Mouse (Mus musculus): Measurements from ENCODE around the gene Pcgf2. TPM values are rescaled to one million over a fixed set of nuclear protein-coding genes. Genes with fewer than 3 reads are reported as not detected.
"Not testable (repeated sequence)": the region's sequence is repeated elsewhere in the genome, so short reads cannot be mapped to it uniquely, and the experiment has no call there.

Gene Pcgf2
- polyA plus RNA-seq, 2 experiments = 18.1 to 130 TPM

GRCm38 (mm10) chr11:97657184-97657945, 42.9 kb downstream of the Pcgf2 start:
- Histone ChIP-seq H3K36me3 (ENCODE audit: control insufficient read depth, insufficient read depth, low read length) (no peaks in the 10 kb centered on the region), H3K4me2 (replicated peaks; ENCODE audit: low read depth, low read length, severe bottlenecking) (no peak overlapping the region), H3K9ac (ENCODE audit: low read depth, low read length, severe bottlenecking) (no peak overlapping the region), H3K4me3 (replicated peaks; ENCODE audit: low read length) (no peak overlapping the region), H3K4me1 (ENCODE audit: control insufficient read depth, insufficient read depth, low read length) (peaks cover 19% of the 10 kb centered on the region), H3K27ac (replicated peaks; ENCODE audit: low read depth, low read length) (no peak overlapping the region), H3K27me3 (ENCODE audit: control insufficient read depth, insufficient read depth, low read length) (peaks cover 17% of the 10 kb centered on the region), H3K9me3 (ENCODE audit: control insufficient read depth, low read length) (no peaks in the 10 kb centered on the region)
- ATAC-seq (ENCODE audit: low FRiP score, low read depth) = no peak
- TF ChIP-seq POLR2A (IDR thresholded peaks at IDR 0.05; ENCODE audit: borderline replicate concordance, extremely low read depth, insufficient read depth, insufficient read length) = no peak
- no peak for DNase-seq (ENCODE audit: low spot score)
- 25% methylated on average over 5 of the region's 6 CpGs for WGBS

GRCm38 (mm10) chr11:97656269-97656971, 43.9 kb downstream of the Pcgf2 start:
- Histone ChIP-seq H3K27ac (replicated peaks; ENCODE audit: low read depth, low read length) (no peak overlapping the region), H3K27me3 (ENCODE audit: control insufficient read depth, insufficient read depth, low read length) (peaks cover 8% of the 10 kb centered on the region), H3K4me3 (replicated peaks; ENCODE audit: low read length) (no peak overlapping the region), H3K4me1 (ENCODE audit: control insufficient read depth, insufficient read depth, low read length) (peaks cover 11% of the 10 kb centered on the region), H3K36me3 (ENCODE audit: control insufficient read depth, insufficient read depth, low read length) (no peaks in the 10 kb centered on the region), H3K9ac (ENCODE audit: low read depth, low read length, severe bottlenecking) (no peak overlapping the region), H3K9me3 (ENCODE audit: control insufficient read depth, low read length) (no peaks in the 10 kb centered on the region), H3K4me2 (replicated peaks; ENCODE audit: low read depth, low read length, severe bottlenecking) (no peak overlapping the region)
- TF ChIP-seq POLR2A (IDR thresholded peaks at IDR 0.05; ENCODE audit: borderline replicate concordance, extremely low read depth, insufficient read depth, insufficient read length) = no peak
- DNase-seq (ENCODE audit: low spot score) = no peak
- WGBS = 69% methylated on average over 14 of the region's 14 CpGs
- no peak for ATAC-seq (ENCODE audit: low FRiP score, low read depth)

GRCm38 (mm10) chr11:97654210-97654609, 46.1 kb downstream of the Pcgf2 start:
- Histone ChIP-seq H3K36me3 (ENCODE audit: control insufficient read depth, insufficient read depth, low read length) (no peaks in the 10 kb centered on the region), H3K4me2 (replicated peaks; ENCODE audit: low read depth, low read length, severe bottlenecking) (no peak overlapping the region), H3K9me3 (ENCODE audit: control insufficient read depth, low read length) (no peaks in the 10 kb centered on the region), H3K27me3 (ENCODE audit: control insufficient read depth, insufficient read depth, low read length) (no peaks in the 10 kb centered on the region), H3K4me3 (replicated peaks; ENCODE audit: low read length) (no peak overlapping the region), H3K27ac (replicated peaks; ENCODE audit: low read depth, low read length) (no peak overlapping the region), H3K9ac (ENCODE audit: low read depth, low read length, severe bottlenecking) (no peak overlapping the region), H3K4me1 (ENCODE audit: control insufficient read depth, insufficient read depth, low read length) (peaks cover 2% of the 10 kb centered on the region; the same call in 1 of the 2 replicates)
- no peak for DNase-seq (ENCODE audit: low spot score)
- ATAC-seq (ENCODE audit: low FRiP score, low read depth) = no peak
- no peak for TF ChIP-seq POLR2A (IDR thresholded peaks at IDR 0.05; ENCODE audit: borderline replicate concordance, extremely low read depth, insufficient read depth, insufficient read length)
- 90% methylated on average over 2 of the region's 2 CpGs for WGBS

GRCm38 (mm10) chr11:97653376-97653775, 46.9 kb downstream of the Pcgf2 start:
- WGBS = 75% methylated on average over 11 of the region's 11 CpGs
- H3K27ac ChIP-seq (replicated peaks; ENCODE audit: low read depth, low read length); H3K4me1 ChIP-seq (ENCODE audit: control insufficient read depth, insufficient read depth, low read length): not testable (repeated sequence)

GRCm38 (mm10) chr11:97650341-97650740, 50.0 kb downstream of the Pcgf2 start:
- Histone ChIP-seq H3K9me3 (ENCODE audit: control insufficient read depth, low read length) (no peaks in the 10 kb centered on the region), H3K4me1 (ENCODE audit: control insufficient read depth, insufficient read depth, low read length) (no peaks in the 10 kb centered on the region), H3K4me3 (replicated peaks; ENCODE audit: low read length) (no peak overlapping the region), H3K9ac (ENCODE audit: low read depth, low read length, severe bottlenecking) (no peak overlapping the region), H3K27me3 (ENCODE audit: control insufficient read depth, insufficient read depth, low read length) (no peaks in the 10 kb centered on the region), H3K27ac (replicated peaks; ENCODE audit: low read depth, low read length) (no peak overlapping the region), H3K36me3 (ENCODE audit: control insufficient read depth, insufficient read depth, low read length) (no peaks in the 10 kb centered on the region), H3K4me2 (replicated peaks; ENCODE audit: low read depth, low read length, severe bottlenecking) (no peak overlapping the region)
- TF ChIP-seq POLR2A (IDR thresholded peaks at IDR 0.05; ENCODE audit: borderline replicate concordance, extremely low read depth, insufficient read depth, insufficient read length) = no peak
- ATAC-seq (ENCODE audit: low FRiP score, low read depth) = no peak
- no peak for DNase-seq (ENCODE audit: low spot score)
- WGBS = 52% methylated on average over 5 of the region's 5 CpGs

More at GRCm38 (mm10) chr11:97653376-97653775, 46.9 kb downstream of the Pcgf2 start:
- not testable (repeated sequence) for H3K27me3 ChIP-seq (ENCODE audit: control insufficient read depth, insufficient read depth, low read length); DNase-seq (ENCODE audit: low spot score); H3K4me3 ChIP-seq (replicated peaks; ENCODE audit: low read length); H3K36me3 ChIP-seq (ENCODE audit: control insufficient read depth, insufficient read depth, low read length); H3K9me3 ChIP-seq (ENCODE audit: control insufficient read depth, low read length); H3K9ac ChIP-seq (ENCODE audit: low read depth, low read length, severe bottlenecking); ATAC-seq (ENCODE audit: low FRiP score, low read depth); H3K4me2 ChIP-seq (replicated peaks; ENCODE audit: low read depth, low read length, severe bottlenecking)

GRCm38 (mm10) chr11:97648541-97648940, 51.8 kb downstream of the Pcgf2 start:
- not testable (repeated sequence) for H3K4me1 ChIP-seq (ENCODE audit: control insufficient read depth, insufficient read depth, low read length); H3K36me3 ChIP-seq (ENCODE audit: control insufficient read depth, insufficient read depth, low read length); ATAC-seq (ENCODE audit: low FRiP score, low read depth); DNase-seq (ENCODE audit: low spot score); H3K4me3 ChIP-seq (replicated peaks; ENCODE audit: low read length); H3K4me2 ChIP-seq (replicated peaks; ENCODE audit: low read depth, low read length, severe bottlenecking); H3K27ac ChIP-seq (replicated peaks; ENCODE audit: low read depth, low read length); H3K27me3 ChIP-seq (ENCODE audit: control insufficient read depth, insufficient read depth, low read length); H3K9me3 ChIP-seq (ENCODE audit: control insufficient read depth, low read length); H3K9ac ChIP-seq (ENCODE audit: low read depth, low read length, severe bottlenecking)
- WGBS = 86% methylated on average over 3 of the region's 4 CpGs
